Mouse (Mus musculus): ENCODE results near the gene Hsbp1. TPM values are rescaled to one million over a fixed set of nuclear protein-coding genes. Genes with fewer than 3 reads are reported as not detected.

The Hsbp1 gene
- polyA plus RNA-seq (2015; fragmentation: Nextera tagmentation; extraction: Ambion mirVana), result 382 and 386 TPM in 2 replicates

DNA sequence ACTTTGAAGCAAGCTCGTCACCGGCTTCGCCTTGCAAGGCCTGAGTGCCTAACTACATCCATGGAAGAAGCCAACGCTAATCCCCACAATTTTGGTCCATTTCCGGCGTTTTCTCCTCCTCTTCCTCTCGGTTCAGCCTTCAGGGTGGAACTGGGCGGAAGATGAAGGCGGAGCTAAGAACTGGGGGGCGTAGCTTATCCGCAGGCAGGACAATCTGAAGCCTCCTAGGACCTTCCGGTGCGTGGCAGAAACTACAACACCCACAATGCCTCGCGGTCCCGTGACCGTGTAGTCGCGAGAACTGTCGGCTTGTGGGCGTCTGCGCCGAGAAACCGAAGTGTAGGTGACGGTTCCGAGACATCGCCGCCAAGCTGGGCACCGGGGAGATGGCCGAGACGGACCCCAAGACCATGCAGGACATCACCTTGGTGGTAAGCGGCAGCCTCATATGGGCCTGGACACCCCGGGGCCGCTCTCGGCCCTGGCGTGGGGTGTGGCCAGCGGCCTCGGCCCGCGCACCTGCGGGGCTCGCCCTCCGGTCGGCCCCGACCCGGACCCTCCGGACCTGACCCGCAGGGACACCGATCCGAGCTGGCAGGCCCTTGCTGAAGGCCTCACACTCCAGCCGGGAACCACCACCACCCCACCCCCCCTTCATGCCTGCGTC is at the start of gene Hsbp1:
TSS of gene Hsbp1 (plus strand) at position 299 of the 667 bp plus-strand sequence.

DNA sequence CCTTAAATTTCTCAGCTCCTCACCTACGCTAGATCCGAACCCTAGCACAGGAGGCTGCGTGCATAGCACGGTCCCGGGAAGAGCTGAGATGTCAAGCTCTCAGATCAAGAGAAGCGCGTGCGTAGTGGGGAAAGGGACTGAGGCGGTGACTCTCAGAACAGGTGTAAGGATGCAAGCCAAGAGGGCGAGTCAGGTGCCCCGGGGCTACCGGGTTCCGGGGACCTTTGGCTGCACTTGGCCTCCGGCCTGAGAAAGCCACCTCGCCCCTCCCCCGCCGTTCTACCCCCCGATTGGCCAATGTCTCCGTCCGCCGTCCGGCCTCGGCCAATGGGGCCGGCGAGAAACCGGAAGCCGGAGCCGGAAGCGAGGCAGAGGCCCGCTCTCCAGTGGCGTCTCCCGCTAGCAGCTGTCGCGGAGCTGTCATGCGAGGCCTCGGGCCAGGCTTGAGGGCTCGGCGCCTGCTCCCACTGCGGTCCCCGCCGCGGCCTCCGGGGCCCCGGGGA is 50.3 kb downstream of the Hsbp1 start, which contains the start of gene Mlycd:
TSS of gene Mlycd (plus strand) at position 355 of the 503 bp plus-strand sequence.

Other genes starting within 250 kb of the Hsbp1 start
- gene Mlycd, start 50.4 kb downstream of the Hsbp1 start, polyA plus RNA-seq (2015; fragmentation: Nextera tagmentation; extraction: Ambion mirVana), result 22.4 and 36.1 TPM in 2 replicates
- 17.6 and 43.7 TPM in 2 replicates for gene Osgin1, start 89.6 kb downstream of the Hsbp1 start, polyA plus RNA-seq (2015; fragmentation: Nextera tagmentation; extraction: Ambion mirVana)
- 3.4 and 10.8 TPM in 2 replicates for gene Necab2, start 102.2 kb downstream of the Hsbp1 start, polyA plus RNA-seq (2015; fragmentation: Nextera tagmentation; extraction: Ambion mirVana)
- 0.14 and 0.19 TPM in 2 replicates for gene Slc38a8, start 157.2 kb downstream of the Hsbp1 start, polyA plus RNA-seq (2015; fragmentation: Nextera tagmentation; extraction: Ambion mirVana)
- gene Mbtps1, start 214.2 kb downstream of the Hsbp1 start, polyA plus RNA-seq (2015; fragmentation: Nextera tagmentation; extraction: Ambion mirVana), result 54.4 and 67.3 TPM in 2 replicates
- gene Hsdl1, start 230.7 kb downstream of the Hsbp1 start, polyA plus RNA-seq (2015; fragmentation: Nextera tagmentation; extraction: Ambion mirVana), result 28.0 and 28.8 TPM in 2 replicates
- gene Dnaaf1, start 230.7 kb downstream of the Hsbp1 start, polyA plus RNA-seq (2015; fragmentation: Nextera tagmentation; extraction: Ambion mirVana), result not detected in 2 replicates